In genomic region chr7:111588291-111588781, GRCm38 (mm10) we compare ENCODE assay signal across 12 mouse cellular contexts.
DNase-seq lines count a peak whose midpoint lies in the region; ATAC-seq and TF ChIP-seq lines count a peak whose summit lies in the region.
"Had no signal": no experiment of that assay in that cellular context is flagged by ENCODE, and none has a peak within 500 bp of the region (broad histone marks: within the 10 kb centered on the region; RNA-seq: fewer than 3 reads in every experiment).

No protein-coding gene starts in this region.

- TF ChIP-seq CTCF in lung, postnatal 0 days (IDR thresholded peaks at IDR 0.05) = no peak

- ATAC-seq in kidney, embryonic 14.5 days (ENCODE audit: low FRiP score, low TSS enrichment) = no peak
- ATAC-seq in lung, postnatal 0 days = peak; percentile 57

- no peaks in the 10 kb centered on the region for H3K4me1 ChIP-seq in kidney, embryonic 14.5 days (ENCODE audit: control insufficient read depth, insufficient read depth, low read length)
- peaks cover 7% of the 10 kb centered on the region for H3K4me1 ChIP-seq in heart, embryonic 10.5 days
- H3K4me1 ChIP-seq in lung, postnatal 0 days (ENCODE audit: insufficient read depth, low read depth, low read length) = no peaks in the 10 kb centered on the region
- H3K4me1 ChIP-seq: liver, embryonic 15.5 days had no signal

- 31% methylated on average over 4 of the region's 4 CpGs for WGBS in kidney, embryonic 14.5 days
- WGBS in heart, embryonic 10.5 days = 65% methylated on average over 4 of the region's 4 CpGs
- WGBS in lung, postnatal 0 days = 36% methylated on average over 4 of the region's 4 CpGs

- H3K9ac ChIP-seq in kidney, embryonic 14.5 days (ENCODE audit: low read depth, low read length) = no peak overlapping the region
- H3K9ac ChIP-seq in lung, postnatal 0 days (replicated peaks; ENCODE audit: low read depth) = no peak overlapping the region
- H3K9ac ChIP-seq: liver, embryonic 15.5 days had no signal

- H3K27me3 ChIP-seq in kidney, embryonic 14.5 days (ENCODE audit: control insufficient read depth, insufficient read depth, low read length) = no peaks in the 10 kb centered on the region
- no peaks in the 10 kb centered on the region for H3K27me3 ChIP-seq in heart, embryonic 10.5 days (ENCODE audit: insufficient read depth, poor library complexity, severe bottlenecking)
- H3K27me3 ChIP-seq in lung, postnatal 0 days (replicated peaks; ENCODE audit: insufficient read depth, low read length) = no peaks in the 10 kb centered on the region
- H3K27me3 ChIP-seq: liver, embryonic 15.5 days had no signal

- peak; percentile 41 for DNase-seq in kidney, postnatal 10 days
- peak; percentile 85 for DNase-seq in cerebellum, adult 8-10 months
- DNase-seq in heart, embryonic 10.5 days (ENCODE audit: low spot score) = no peak
- peak; percentile 25 for DNase-seq in lung, postnatal 0 days (ENCODE audit: low spot score)
- no peak for DNase-seq in urinary bladder, postnatal 36 days (ENCODE audit: low spot score in 2 of 2)
- no peak for DNase-seq in urinary bladder, postnatal 4 days (ENCODE audit: low spot score in 2 of 2)
- DNase-seq: adrenal gland, adult 2 months; thymus, postnatal 25 days had no signal

- no peaks in the 10 kb centered on the region for H3K36me3 ChIP-seq in kidney, embryonic 14.5 days (ENCODE audit: control insufficient read depth, insufficient read depth, low read length)
- H3K36me3 ChIP-seq in heart, embryonic 10.5 days = no peaks in the 10 kb centered on the region
- no peaks in the 10 kb centered on the region for H3K36me3 ChIP-seq in lung, postnatal 0 days (ENCODE audit: insufficient read depth, low read length)
- H3K36me3 ChIP-seq: G1E; liver, embryonic 15.5 days had no signal

- no peak overlapping the region for H3K4me3 ChIP-seq in kidney, embryonic 14.5 days (ENCODE audit: low read length)
- no peak overlapping the region for H3K4me3 ChIP-seq in heart, embryonic 10.5 days
- no peak overlapping the region for H3K4me3 ChIP-seq in lung, postnatal 0 days (ENCODE audit: low read depth, low read length)
- H3K4me3 ChIP-seq: liver, embryonic 15.5 days; myocyte had no signal

- H3K27ac ChIP-seq in kidney, embryonic 14.5 days (ENCODE audit: low read depth, low read length) = no peak overlapping the region
- H3K27ac ChIP-seq in heart, embryonic 10.5 days = 0 out of 2 replicates have a peak overlapping the region, but pooled peaks have one; percentile 10
- H3K27ac ChIP-seq in lung, postnatal 0 days (ENCODE audit: low read length) = no peak overlapping the region
- H3K27ac ChIP-seq: liver, embryonic 15.5 days had no signal

- H3K9me3 ChIP-seq in kidney, embryonic 14.5 days (ENCODE audit: control insufficient read depth, low read length) = no peaks in the 10 kb centered on the region
- no peaks in the 10 kb centered on the region for H3K9me3 ChIP-seq in heart, embryonic 10.5 days
- H3K9me3 ChIP-seq in lung, postnatal 0 days (ENCODE audit: low read length) = no peaks in the 10 kb centered on the region
- H3K9me3 ChIP-seq: liver, embryonic 15.5 days had no signal

- no peak overlapping the region for H3K4me2 ChIP-seq in kidney, embryonic 14.5 days (replicated peaks; ENCODE audit: low read depth, low read length)
- no peak overlapping the region for H3K4me2 ChIP-seq in lung, postnatal 0 days (replicated peaks; ENCODE audit: low read depth, low read length)
- H3K4me2 ChIP-seq: liver, embryonic 15.5 days had no signal

- TF ChIP-seq EP300 in lung, postnatal 0 days (IDR thresholded peaks at IDR 0.05) = peak; percentile 65; the same call in 1 of the 2 replicates

Comparison
In these comparisons a context has a peak if more than half of its experiments do, and no peak if none do; other contexts are left out.
1. DNase-seq: peak in kidney, postnatal 10 days (single experiment), cerebellum, adult 8-10 months (single experiment) and lung, postnatal 0 days (single experiment); none in heart, embryonic 10.5 days (single experiment), urinary bladder, postnatal 36 days (0 of 2) and urinary bladder, postnatal 4 days (0 of 2).